Mouse (Mus musculus) heart, embryonic 10.5 days (tissue): ENCODE results near the gene Loxl1. TPM values are rescaled to one million over a fixed set of nuclear protein-coding genes. Genes with fewer than 3 reads are reported as not detected.
A peak's percentile ranks its signal among the peaks of the same experiment; 100 is the strongest.

Experiments
- DNase-seq: peaks from one replicate; pipeline ENCODE4 v3.0.0-alpha.2; 2017; ENCODE audit warnings: low spot score
- H3K27ac ChIP-seq: fragments of 300-500 bp; sonication (generic); 2 replicates; pipeline ENCODE4 v1.5.1; 2016; ENCODE audit warnings: mild to moderate bottlenecking
- H3K27me3 ChIP-seq: fragments of 300-500 bp; sonication (generic); 2 replicates; pipeline ENCODE4 v1.6.1; 2016; ENCODE audit warnings: mild to moderate bottlenecking; ENCODE audit not compliant: poor library complexity, insufficient read depth, severe bottlenecking
- H3K36me3 ChIP-seq: fragments of 300-500 bp; sonication (generic); 2 replicates; pipeline ENCODE4 v1.6.1; 2016; ENCODE audit warnings: mild to moderate bottlenecking, moderate library complexity
- H3K4me1 ChIP-seq: fragments of 300-500 bp; sonication (generic); 2 replicates; pipeline ENCODE4 v1.6.1; 2016; ENCODE audit warnings: mild to moderate bottlenecking
- H3K4me3 ChIP-seq: fragments of 300-500 bp; sonication (generic); 2 replicates; pipeline ENCODE4 v1.5.1; 2016; ENCODE audit warnings: mild to moderate bottlenecking, moderate library complexity
- H3K9me3 ChIP-seq: fragments of 300-500 bp; sonication (generic); 2 replicates; pipeline ENCODE4 v1.6.1; 2016; ENCODE audit warnings: mild to moderate bottlenecking, moderate library complexity
- WGBS: fragments of 180-500 bp; shearing (Covaris S2); methylation state at CpG from one replicate; pipeline ENCODE4 v1.1.7; 2016; 5-methylcytosine and 5-hydroxymethylcytosine counted together
- polyA plus RNA-seq: library from polyadenylated mRNA; unstranded; fragments of >200 nt; fragmentation: Nextera tagmentation; extraction: Ambion mirVana; gene quantifications from 2 replicates; pipeline ENCODE4 v1.2.1, GENCODE M21; 2016

Gene Loxl1
- polyA plus RNA-seq, 1 experiment from 2014 or later, result 35.7 TPM

- Histone ChIP-seq H3K4me3 (peak overlapping the region; percentile 67), H3K9me3 (no peaks in the 10 kb centered on the region), H3K4me1 (peaks cover 48% of the 10 kb centered on the region), H3K27me3 (no peaks in the 10 kb centered on the region), H3K27ac (peak overlapping the region; percentile 92), H3K36me3 (0 out of 2 replicates have a peak, but pooled peaks cover 4% of the 10 kb centered on the region)
- 73% methylated on average over 8 of the region's 8 CpGs for WGBS
- DNase-seq, result no peak
These were observed 62.7 kb downstream of the Loxl1 start for GRCm38 (mm10) chr9:58250322-58250721.

- H3K9me3 ChIP-seq, result no peaks in the 10 kb centered on the region
- peaks cover 46% of the 10 kb centered on the region for H3K4me1 ChIP-seq
- H3K36me3 ChIP-seq, result 0 out of 2 replicates have a peak, but pooled peaks cover 4% of the 10 kb centered on the region
- peak; percentile 87 for DNase-seq
- H3K27me3 ChIP-seq, result no peaks in the 10 kb centered on the region
- peak within 1 kb of the TSS; percentile 67 for H3K4me3 ChIP-seq
- peak within 1 kb of the TSS; percentile 92 for H3K27ac ChIP-seq
- WGBS, result 1% methylated on average over 16 of the region's 16 CpGs
These were observed 63.3 kb downstream of the Loxl1 start, which contains the start of gene Pml for GRCm38 (mm10) chr9:58249592-58250192. Pml (minus strand) TSS chr9:58249786.

- peak overlapping the region; percentile 92 for H3K27ac ChIP-seq
- WGBS, result 38% methylated on average over 7 of the region's 7 CpGs
- H3K36me3 ChIP-seq, result 0 out of 2 replicates have a peak, but pooled peaks cover 9% of the 10 kb centered on the region
- H3K4me3 ChIP-seq, result peak overlapping the region; percentile 67
- no peaks in the 10 kb centered on the region for H3K9me3 ChIP-seq
- no peak for DNase-seq
- H3K4me1 ChIP-seq, result peaks cover 47% of the 10 kb centered on the region
- H3K27me3 ChIP-seq, result no peaks in the 10 kb centered on the region
These were observed 64.1 kb downstream of the Loxl1 start for GRCm38 (mm10) chr9:58248746-58249413.

- Histone ChIP-seq H3K4me3 (peak overlapping the region; percentile 54), H3K4me1 (peaks cover 56% of the 10 kb centered on the region)
- WGBS, result 11% methylated on average over 25 of the region's 25 CpGs
These were observed 65.8 kb downstream of the Loxl1 start for GRCm38 (mm10) chr9:58247064-58247759.

GRCm38 (mm10) chr9:58246083-58246591, 66.8 kb downstream of the Loxl1 start:
- H3K36me3 ChIP-seq, result 0 out of 2 replicates have a peak, but pooled peaks cover 19% of the 10 kb centered on the region
- H3K27me3 ChIP-seq, result no peaks in the 10 kb centered on the region
- H3K4me1 ChIP-seq, result peaks cover 66% of the 10 kb centered on the region
- peak overlapping the region; percentile 42; the same call in 1 of the 2 replicates for H3K27ac ChIP-seq
- H3K4me3 ChIP-seq, result no peak overlapping the region
- no peak for DNase-seq
- 65% methylated on average over 4 of the region's 4 CpGs for WGBS
- H3K9me3 ChIP-seq, result no peaks in the 10 kb centered on the region

More at GRCm38 (mm10) chr9:58247064-58247759, 65.8 kb downstream of the Loxl1 start:
- DNase-seq, result peak; percentile 94
- Histone ChIP-seq H3K9me3 (no peaks in the 10 kb centered on the region), H3K27ac (peak overlapping the region; percentile 85), H3K36me3 (0 out of 2 replicates have a peak, but pooled peaks cover 19% of the 10 kb centered on the region), H3K27me3 (no peaks in the 10 kb centered on the region)

- Histone ChIP-seq H3K4me1 (peaks cover 53% of the 10 kb centered on the region), H3K4me3 (no peak overlapping the region), H3K27me3 (no peaks in the 10 kb centered on the region), H3K27ac (no peak overlapping the region), H3K36me3 (peaks cover 24% of the 10 kb centered on the region; the same call in 1 of the 2 replicates), H3K9me3 (no peaks in the 10 kb centered on the region)
- 84% methylated on average over 6 of the region's 6 CpGs for WGBS
- no peak for DNase-seq
These were observed 69.3 kb downstream of the Loxl1 start for GRCm38 (mm10) chr9:58243696-58244095.

- 81% methylated on average over 5 of the region's 5 CpGs for WGBS
- Histone ChIP-seq H3K4me3 (no peak overlapping the region), H3K4me1 (peaks cover 45% of the 10 kb centered on the region), H3K9me3 (no peaks in the 10 kb centered on the region), H3K27ac (peak overlapping the region; percentile 72; the same call in 1 of the 2 replicates), H3K27me3 (no peaks in the 10 kb centered on the region), H3K36me3 (peaks cover 24% of the 10 kb centered on the region; the same call in 1 of the 2 replicates)
- DNase-seq, result no peak
These were observed 70.3 kb downstream of the Loxl1 start for GRCm38 (mm10) chr9:58242696-58243095.

GRCm38 (mm10) chr9:58241780-58242485, 71.1 kb downstream of the Loxl1 start:
- peak overlapping the region; percentile 72; the same call in 1 of the 2 replicates for H3K27ac ChIP-seq
- peak; percentile 84 for DNase-seq

More at GRCm38 (mm10) chr9:58241780-58242485, 71.1 kb downstream of the Loxl1 start:
- Histone ChIP-seq H3K27me3 (no peaks in the 10 kb centered on the region), H3K4me1 (peaks cover 37% of the 10 kb centered on the region), H3K9me3 (no peaks in the 10 kb centered on the region), H3K4me3 (0 out of 2 replicates have a peak overlapping the region, but pooled peaks have one; percentile 8), H3K36me3 (peaks cover 27% of the 10 kb centered on the region)
- WGBS, result 54% methylated on average over 9 of the region's 9 CpGs

Other genes with a start within 250 kb of the Loxl1 start
- 2.7 and 16.3 TPM in 2 replicates for gene Stra6, start 249.4 kb downstream of the Loxl1 start, polyA plus RNA-seq
- gene Ccdc33, start 194.4 kb downstream of the Loxl1 start, polyA plus RNA-seq, result 0.07 TPM in 1 of 2 replicates, not detected in the other
- 3.0 and 10.4 TPM in 2 replicates for gene Islr, start 108.9 kb downstream of the Loxl1 start, polyA plus RNA-seq
- gene Islr2, start 108.9 kb downstream of the Loxl1 start, polyA plus RNA-seq, result not detected in 2 replicates
- gene Pml, start 63.4 kb downstream of the Loxl1 start, polyA plus RNA-seq, result 14.7 and 17.6 TPM in 2 replicates
- gene Stoml1, start 60.0 kb downstream of the Loxl1 start, polyA plus RNA-seq, result 24.2 and 27.0 TPM in 2 replicates
- not detected in 2 replicates for gene Tbc1d21, start 57.3 kb upstream of the Loxl1 start, polyA plus RNA-seq
- gene Insyn1, start 175.4 kb upstream of the Loxl1 start, polyA plus RNA-seq, result 1.2 and 1.3 TPM in 2 replicates
- 33.1 and 38.8 TPM in 2 replicates for gene Cd276, start 242.3 kb upstream of the Loxl1 start, polyA plus RNA-seq